Mouse (Mus musculus) embryonic facial prominence, embryonic 13.5 days (tissue): Measurements from ENCODE around the gene Gpr174. TPM values are rescaled to one million over a fixed set of nuclear protein-coding genes. Genes with fewer than 3 reads are reported as not detected.
"Not testable (repeated sequence)": the region's sequence is repeated elsewhere in the genome, so short reads cannot be mapped to it uniquely, and the experiment has no call there.

ENCODE experiments used
- ATAC-seq: fragments of 200-750 bp; cut with Nextera tagmentation; 2 replicates; pipeline ENCODE4 v1.8.0; 2017; ENCODE audit warnings: low read depth; ENCODE audit not compliant: insufficient number of reproducible peaks, insufficient read depth, low FRiP score, low TSS enrichment
- H3K27ac ChIP-seq: fragments of 300-500 bp; sonication (generic); 2 replicates; pipeline ENCODE4 v1.5.1; 2015; ENCODE audit warnings: moderate library complexity, mild to moderate bottlenecking, inconsistent platforms
- H3K27me3 ChIP-seq: fragments of 300-500 bp; sonication (generic); 2 replicates; pipeline ENCODE4 v1.6.1; 2015; ENCODE audit warnings: mild to moderate bottlenecking, inconsistent platforms
- H3K36me3 ChIP-seq: fragments of 300-500 bp; sonication (generic); 2 replicates; pipeline ENCODE4 v1.6.1; 2015; ENCODE audit warnings: mild to moderate bottlenecking, inconsistent platforms
- H3K4me1 ChIP-seq: fragments of 300-500 bp; sonication (generic); 2 replicates; pipeline ENCODE4 v1.6.1; 2015; ENCODE audit warnings: inconsistent platforms
- H3K4me2 ChIP-seq: fragments of 300-500 bp; sonication (generic); 2 replicates; pipeline ENCODE4 v1.6.1; 2015; ENCODE audit warnings: moderate library complexity, mild to moderate bottlenecking, inconsistent platforms
- H3K4me3 ChIP-seq: fragments of 300-500 bp; sonication (generic); 2 replicates; pipeline ENCODE4 v1.5.1; 2015; ENCODE audit warnings: mild to moderate bottlenecking, inconsistent platforms
- H3K9ac ChIP-seq: fragments of 300-500 bp; sonication (generic); 2 replicates; pipeline ENCODE4 v1.6.1; 2015; ENCODE audit warnings: mild to moderate bottlenecking, inconsistent platforms
- H3K9me3 ChIP-seq: fragments of 300-500 bp; sonication (generic); 2 replicates; pipeline ENCODE4 v1.6.1; 2016; ENCODE audit warnings: inconsistent platforms
- WGBS: fragments of 180-500 bp; shearing (Covaris S2); methylation state at CpG from one replicate; pipeline ENCODE4 v1.1.7; 2015; ENCODE audit warnings: mixed read lengths; 5-methylcytosine and 5-hydroxymethylcytosine counted together
- polyA plus RNA-seq: library from polyadenylated mRNA; unstranded; fragments of >200 nt; fragmentation: Nextera tagmentation; extraction: Ambion mirVana; gene quantifications from 2 replicates; pipeline ENCODE4 v1.2.1, GENCODE M21; 2015

Gene Gpr174
- 0.08 TPM in 1 of 2 replicates, not detected in the other for polyA plus RNA-seq

DNA sequence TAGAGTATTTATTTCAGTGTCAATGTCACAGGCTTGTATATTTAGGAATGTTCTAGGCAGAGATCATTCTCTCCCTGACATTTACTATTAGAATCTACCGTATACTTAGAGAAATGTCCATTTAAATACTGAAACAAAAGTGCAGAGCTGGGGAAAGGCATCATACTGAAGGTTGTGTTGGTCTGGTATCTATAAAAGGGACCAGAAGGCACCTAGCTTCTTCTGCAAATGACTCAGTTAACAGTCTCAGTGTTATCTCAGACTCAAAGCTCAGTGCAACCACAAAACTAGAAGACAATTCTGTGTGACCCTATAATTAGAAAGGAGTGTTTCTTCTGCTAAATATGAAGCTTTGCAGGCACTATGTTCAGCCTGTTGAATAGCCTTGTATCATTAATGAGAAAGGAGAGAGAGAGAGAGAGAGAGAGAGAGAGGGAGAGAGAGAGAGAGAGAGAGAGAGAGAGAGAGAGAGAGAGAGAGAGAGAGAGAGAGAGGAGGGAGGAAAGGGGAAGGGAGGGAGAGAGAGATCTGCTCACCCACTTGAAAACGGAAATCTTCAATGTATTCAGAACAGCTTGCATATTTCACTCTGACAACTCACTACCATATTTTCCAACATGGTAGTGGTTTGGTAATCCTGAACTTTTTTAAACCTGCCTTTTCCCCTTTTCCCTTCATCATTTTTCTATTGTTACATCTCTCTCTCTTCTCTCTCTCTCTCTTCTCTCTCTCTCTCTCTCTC, at the start of gene Gpr174:
Gpr174 (plus strand) TSS at position 393 of the 742 bp plus-strand sequence.
- WGBS, result 66% methylated on average over 2 of the region's 2 CpGs

GRCm38 (mm10) chrX:107217577-107218090, 38.0 kb upstream of the Gpr174 start:
- WGBS, result 86% methylated on average over 2 of the region's 2 CpGs
- Histone ChIP-seq H3K9ac (no peak overlapping the region), H3K27me3 (no peaks in the 10 kb centered on the region), H3K9me3 (no peaks in the 10 kb centered on the region), H3K4me1 (no peaks in the 10 kb centered on the region), H3K4me2 (no peak overlapping the region), H3K27ac (no peak overlapping the region), H3K36me3 (no peaks in the 10 kb centered on the region), H3K4me3 (no peak overlapping the region)
- no peak for ATAC-seq

More for the DNA sequence above, at the start of gene Gpr174:
- H3K9ac ChIP-seq, result no peak within 1 kb of the TSS
- H3K27me3 ChIP-seq, result no peaks in the 10 kb centered on the region
- ATAC-seq, result no peak
- H3K4me1 ChIP-seq, result no peaks in the 10 kb centered on the region
- no peak within 1 kb of the TSS for H3K27ac ChIP-seq
- no peak within 1 kb of the TSS for H3K4me3 ChIP-seq
- H3K36me3 ChIP-seq, result no peaks in the 10 kb centered on the region
- H3K4me2 ChIP-seq, result no peak within 1 kb of the TSS
- H3K9me3 ChIP-seq, result no peaks in the 10 kb centered on the region

- Histone ChIP-seq H3K4me3 (no peak overlapping the region), H3K27ac (no peak overlapping the region), H3K9ac (no peak overlapping the region), H3K36me3 (no peaks in the 10 kb centered on the region), H3K9me3 (no peaks in the 10 kb centered on the region), H3K4me2 (no peak overlapping the region), H3K27me3 (no peaks in the 10 kb centered on the region; the same call in 1 of the 2 replicates), H3K4me1 (no peaks in the 10 kb centered on the region)
- ATAC-seq, result no peak
- WGBS, result 63% methylated on average over 1 of the region's 1 CpGs
These were observed 30.8 kb upstream of the Gpr174 start for GRCm38 (mm10) chrX:107224846-107225245.

DNA sequence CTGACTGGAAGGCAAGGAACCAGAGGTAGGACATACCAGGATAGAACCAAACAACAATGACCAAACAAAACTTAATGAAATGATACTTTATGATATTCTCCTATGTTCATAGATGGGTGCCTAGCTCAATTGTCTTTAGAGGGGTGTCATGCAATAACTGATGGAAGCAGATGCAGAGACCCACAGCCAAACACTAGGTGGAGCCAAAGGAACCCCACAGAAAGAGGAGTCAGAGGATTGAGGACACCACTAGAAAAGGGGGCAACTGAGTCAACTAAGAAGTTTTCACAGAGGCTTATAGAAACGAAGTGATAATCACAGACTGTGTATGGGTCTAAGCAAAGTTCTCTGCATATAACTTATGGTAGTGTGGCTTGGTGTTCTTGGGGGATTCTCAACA, 24.5 kb upstream of the Gpr174 start:
- WGBS, result 61% methylated on average over 1 of the region's 1 CpGs
- ATAC-seq, result no peak
- no peaks in the 10 kb centered on the region for H3K9me3 ChIP-seq
- no peak overlapping the region for H3K9ac ChIP-seq
- no peaks in the 10 kb centered on the region for H3K27me3 ChIP-seq
- H3K36me3 ChIP-seq, result no peaks in the 10 kb centered on the region
- H3K4me1 ChIP-seq, result no peaks in the 10 kb centered on the region
- H3K27ac ChIP-seq, result no peak overlapping the region
- no peak overlapping the region for H3K4me3 ChIP-seq
- no peak overlapping the region for H3K4me2 ChIP-seq

DNA sequence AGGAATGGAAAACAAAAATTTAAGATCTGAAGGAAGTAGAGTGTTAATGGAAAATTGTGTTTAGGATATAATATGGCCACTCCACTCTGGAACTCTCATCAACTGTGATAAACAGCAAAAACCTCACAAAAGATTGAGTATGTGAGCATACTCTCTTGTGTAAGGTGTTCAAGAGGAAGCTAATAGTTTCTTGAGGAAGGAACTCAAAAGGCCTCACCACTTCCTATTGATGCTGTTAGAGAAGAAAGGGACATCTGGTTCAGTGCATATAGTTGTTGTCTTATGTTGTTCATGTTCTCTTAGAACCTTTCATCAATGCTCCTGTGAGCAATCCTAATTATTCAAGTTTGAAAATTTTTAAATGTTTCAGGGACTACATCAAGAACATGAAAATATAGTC, 21.0 kb upstream of the Gpr174 start:
- H3K27ac ChIP-seq, result no peak overlapping the region
- no peaks in the 10 kb centered on the region for H3K9me3 ChIP-seq
- no peak overlapping the region for H3K4me2 ChIP-seq
- ATAC-seq, result no peak
- H3K27me3 ChIP-seq, result no peaks in the 10 kb centered on the region
- no peaks in the 10 kb centered on the region for H3K36me3 ChIP-seq
- H3K4me3 ChIP-seq, result no peak overlapping the region
- no peaks in the 10 kb centered on the region for H3K4me1 ChIP-seq
- H3K9ac ChIP-seq, result no peak overlapping the region

GRCm38 (mm10) chrX:107236461-107236860, 19.2 kb upstream of the Gpr174 start:
- Histone ChIP-seq H3K27ac (no peak overlapping the region), H3K9me3 (no peaks in the 10 kb centered on the region), H3K4me3 (no peak overlapping the region), H3K9ac (no peak overlapping the region), H3K4me1 (no peaks in the 10 kb centered on the region), H3K4me2 (no peak overlapping the region), H3K36me3 (no peaks in the 10 kb centered on the region), H3K27me3 (no peaks in the 10 kb centered on the region)
- no peak for ATAC-seq
- WGBS, result 74% methylated on average over 1 of the region's 1 CpGs

- no peaks in the 10 kb centered on the region for H3K4me1 ChIP-seq
- H3K9ac ChIP-seq, result no peak overlapping the region
- H3K4me2 ChIP-seq, result no peak overlapping the region
- no peaks in the 10 kb centered on the region for H3K9me3 ChIP-seq
- no peaks in the 10 kb centered on the region for H3K36me3 ChIP-seq
- no peaks in the 10 kb centered on the region for H3K27me3 ChIP-seq
- ATAC-seq, result no peak
- 78% methylated on average over 2 of the region's 2 CpGs for WGBS
- H3K27ac ChIP-seq, result no peak overlapping the region
- no peak overlapping the region for H3K4me3 ChIP-seq
These were observed 5.3 kb upstream of the Gpr174 start for GRCm38 (mm10) chrX:107250390-107250789.

- H3K36me3 ChIP-seq, result no peaks in the 10 kb centered on the region
- no peak overlapping the region for H3K4me2 ChIP-seq
- no peak overlapping the region for H3K9ac ChIP-seq
- H3K27ac ChIP-seq, result no peak overlapping the region
- no peaks in the 10 kb centered on the region for H3K27me3 ChIP-seq
- H3K4me1 ChIP-seq, result no peaks in the 10 kb centered on the region
- 47% methylated on average over 1 of the region's 1 CpGs for WGBS
- H3K4me3 ChIP-seq, result no peak overlapping the region
- H3K9me3 ChIP-seq, result no peaks in the 10 kb centered on the region
- ATAC-seq, result no peak
These were observed 8.9 kb downstream of the Gpr174 start for GRCm38 (mm10) chrX:107264619-107265018.

GRCm38 (mm10) chrX:107277606-107278005, 21.9 kb downstream of the Gpr174 start:
- no peaks in the 10 kb centered on the region for H3K4me1 ChIP-seq
- ATAC-seq, result no peak
- WGBS, result 57% methylated on average over 2 of the region's 2 CpGs

DNA sequence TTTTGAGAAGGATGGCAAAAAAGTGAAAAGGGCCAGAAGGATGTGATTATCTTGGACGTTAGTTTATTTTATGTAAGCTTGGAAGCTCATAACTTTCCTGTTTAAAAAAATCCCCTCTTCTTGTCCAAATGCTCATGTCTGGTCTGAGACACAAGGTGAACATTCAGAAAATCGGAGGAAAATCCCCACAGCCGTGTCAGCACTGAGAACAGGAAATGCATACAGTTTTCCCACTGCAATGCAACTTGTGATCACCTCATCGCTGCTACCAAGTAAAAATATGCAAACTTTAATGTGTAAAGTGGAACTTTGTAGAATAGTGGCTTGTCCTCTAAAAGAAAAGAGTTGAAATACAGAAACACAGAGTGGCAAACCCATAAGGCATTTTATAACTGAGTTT, 28.5 kb downstream of the Gpr174 start:
- H3K4me3 ChIP-seq, result no peak overlapping the region
- no peaks in the 10 kb centered on the region for H3K36me3 ChIP-seq
- WGBS, result 66% methylated on average over 4 of the region's 4 CpGs
- H3K4me2 ChIP-seq, result no peak overlapping the region
- ATAC-seq, result no peak
- no peaks in the 10 kb centered on the region; the same call in 1 of the 2 replicates for H3K27me3 ChIP-seq
- H3K27ac ChIP-seq, result no peak overlapping the region
- H3K9me3 ChIP-seq, result no peaks in the 10 kb centered on the region
- no peak overlapping the region for H3K9ac ChIP-seq
- H3K4me1 ChIP-seq, result no peaks in the 10 kb centered on the region

More at GRCm38 (mm10) chrX:107277606-107278005, 21.9 kb downstream of the Gpr174 start:
- no peak overlapping the region for H3K4me3 ChIP-seq
- no peaks in the 10 kb centered on the region for H3K9me3 ChIP-seq
- no peak overlapping the region for H3K27ac ChIP-seq
- H3K36me3 ChIP-seq, result no peaks in the 10 kb centered on the region
- no peak overlapping the region for H3K9ac ChIP-seq
- H3K27me3 ChIP-seq, result no peaks in the 10 kb centered on the region; the same call in 1 of the 2 replicates
- H3K4me2 ChIP-seq, result no peak overlapping the region

GRCm38 (mm10) chrX:107297861-107298260, 42.2 kb downstream of the Gpr174 start:
- not testable (repeated sequence) for H3K9me3 ChIP-seq, H3K36me3 ChIP-seq, H3K4me2 ChIP-seq, H3K9ac ChIP-seq, H3K4me1 ChIP-seq, H3K4me3 ChIP-seq, ATAC-seq, H3K27ac ChIP-seq, H3K27me3 ChIP-seq
- 81% methylated on average over 6 of the region's 6 CpGs for WGBS

- Histone ChIP-seq H3K4me3 (no peak overlapping the region), H3K4me2 (no peak overlapping the region), H3K36me3 (no peaks in the 10 kb centered on the region), H3K9me3 (no peaks in the 10 kb centered on the region), H3K9ac (no peak overlapping the region), H3K27ac (no peak overlapping the region), H3K27me3 (no peaks in the 10 kb centered on the region), H3K4me1 (no peaks in the 10 kb centered on the region)
- no peak for ATAC-seq
These were observed 43.1 kb downstream of the Gpr174 start for GRCm38 (mm10) chrX:107298761-107299160.
